Mouse (Mus musculus) MEL (cell line): Measurements from ENCODE around the gene Igsf9b. TPM values are rescaled to one million over a fixed set of nuclear protein-coding genes. Genes with fewer than 3 reads are reported as not detected.

Source experiments
- DNase-seq: peaks from one replicate; pipeline ENCODE4 v3.0.0; 2011; ENCODE audit warnings: low read depth, low spot score
- H3K27ac ChIP-seq: 2 replicates; pipeline ENCODE4 v1.5.1; 2012; ENCODE audit warnings: low read depth, mild to moderate bottlenecking, control low read depth, low read length, moderate library complexity; ENCODE audit not compliant: control insufficient read depth
- H3K27me3 ChIP-seq, 2 experiments: fragments of 150-350 bp in 1 of 2; sonication (generic) in 1 of 2; 2 replicates each; pipeline ENCODE4 v1.6.1; 2012; ENCODE audit warnings: low read length in 2 of 2, mild to moderate bottlenecking in 2 of 2, improper control_type of control experiment in 1 of 2, moderate library complexity in 1 of 2; ENCODE audit not compliant: insufficient read depth in 2 of 2, control insufficient read depth in 1 of 2
- H3K36me3 ChIP-seq, 2 experiments: 2 replicates each; pipeline ENCODE4 v1.6.1; 2012 to 2014; ENCODE audit warnings: low read length in 2 of 2, improper control_type of control experiment in 1 of 2, inconsistent platforms in 1 of 2, mild to moderate bottlenecking in 1 of 2; ENCODE audit not compliant: insufficient read depth in 2 of 2, control insufficient read depth in 1 of 2
- H3K4me1 ChIP-seq, 2 experiments: fragments of 150-350 bp in 1 of 2; sonication (generic) in 1 of 2; 2 replicates each; pipeline ENCODE4 v1.6.1; 2012; ENCODE audit warnings: low read length in 2 of 2, improper control_type of control experiment in 1 of 2, mild to moderate bottlenecking in 1 of 2; ENCODE audit not compliant: insufficient read depth in 2 of 2, control insufficient read depth in 1 of 2
- H3K4me3 ChIP-seq, 2 experiments: fragments of 150-350 bp in 1 of 2; sonication (generic) in 1 of 2; 2 replicates each; pipeline ENCODE4 v1.5.1; 2012; ENCODE audit warnings: low read depth in 2 of 2, low read length in 2 of 2, mild to moderate bottlenecking in 2 of 2, moderate library complexity in 2 of 2, control low read depth in 1 of 2, improper control_type of control experiment in 1 of 2; ENCODE audit not compliant: control insufficient read depth in 1 of 2, insufficient read depth in 1 of 2
- H3K79me2 ChIP-seq: 2 replicates; pipeline ENCODE4 v1.6.1; 2012; ENCODE audit warnings: mild to moderate bottlenecking, low read length, moderate library complexity; ENCODE audit not compliant: control insufficient read depth, poor library complexity, insufficient read depth
- H3K9ac ChIP-seq: 2 replicates; pipeline ENCODE4 v1.6.1; 2012; ENCODE audit warnings: low read depth, mild to moderate bottlenecking, control low read depth, low read length, moderate library complexity; ENCODE audit not compliant: control insufficient read depth, poor library complexity, severe bottlenecking
- H3K9me3 ChIP-seq: fragments of 150-350 bp; sonication (generic); replicated peaks from 2 replicates; pipeline ENCODE4 v1.6.1; 2012; ENCODE audit warnings: mild to moderate bottlenecking, low read length, improper control_type of control experiment, moderate library complexity; ENCODE audit not compliant: insufficient read depth
- BHLHE40 ChIP-seq: IDR thresholded peaks from 2 replicates; pipeline ENCODE4 v1.6.1; 2012; ENCODE audit warnings: low read depth, mild to moderate bottlenecking, inconsistent platforms, low read length, improper control_type of control experiment, borderline replicate concordance
- CHD1 ChIP-seq: IDR thresholded peaks from 2 replicates; pipeline ENCODE4 v1.6.1; 2012; ENCODE audit warnings: low read depth, mild to moderate bottlenecking, inconsistent platforms, low read length, improper control_type of control experiment
- CHD2 ChIP-seq: IDR thresholded peaks from 2 replicates; pipeline ENCODE4 v1.6.1; 2011; ENCODE audit warnings: low read length, improper control_type of control experiment
- CTCF ChIP-seq, 3 experiments: IDR thresholded peaks in 2 of 3; conservative IDR thresholded peaks in 1 of 3; 2 replicates each; pipeline ENCODE4 v1.5.1; 2011 to 2012; ENCODE audit warnings: low read length in 3 of 3, low read depth in 2 of 3, mild to moderate bottlenecking in 2 of 3, improper control_type of control experiment in 1 of 3, inconsistent platforms in 1 of 3, mixed read lengths in 1 of 3, moderate library complexity in 1 of 3; ENCODE audit not compliant: control insufficient read depth in 1 of 3, insufficient read depth in 1 of 3, poor library complexity in 1 of 3, severe bottlenecking in 1 of 3
- E2F4 ChIP-seq: IDR thresholded peaks from 2 replicates; pipeline ENCODE4 v1.6.1; 2011; ENCODE audit warnings: low read depth, low read length, improper control_type of control experiment, borderline replicate concordance
- ELF1 ChIP-seq: IDR thresholded peaks from 2 replicates; pipeline ENCODE4 v1.6.1; 2014; ENCODE audit warnings: low read depth, mild to moderate bottlenecking, inconsistent platforms, low read length, improper control_type of control experiment, moderate library complexity
- ETS1 ChIP-seq: IDR thresholded peaks from 2 replicates; pipeline ENCODE4 v1.6.1; 2012; ENCODE audit warnings: low read depth, mild to moderate bottlenecking, inconsistent platforms, low read length, improper control_type of control experiment, moderate library complexity
- HCFC1 ChIP-seq: IDR thresholded peaks from 2 replicates; pipeline ENCODE4 v1.6.1; 2012; ENCODE audit warnings: low read depth, mild to moderate bottlenecking, inconsistent platforms, low read length, improper control_type of control experiment, moderate library complexity
- JUND ChIP-seq: IDR thresholded peaks from 2 replicates; pipeline ENCODE4 v1.6.1; 2011; ENCODE audit warnings: low read depth, mild to moderate bottlenecking, improper control_type of control experiment, low read length
- MAFK ChIP-seq: IDR thresholded peaks from 2 replicates; pipeline ENCODE4 v1.6.1; 2011; ENCODE audit warnings: low read depth, mild to moderate bottlenecking, low read length, improper control_type of control experiment, borderline replicate concordance
- MAZ ChIP-seq: IDR thresholded peaks from 2 replicates; pipeline ENCODE4 v1.6.1; 2012; ENCODE audit warnings: low read depth, mild to moderate bottlenecking, inconsistent platforms, low read length, improper control_type of control experiment
- MXI1 ChIP-seq: IDR thresholded peaks from 2 replicates; pipeline ENCODE4 v1.6.1; 2011; ENCODE audit warnings: mild to moderate bottlenecking, low read depth, low read length, improper control_type of control experiment
- MYB ChIP-seq: IDR thresholded peaks from 2 replicates; pipeline ENCODE4 v1.6.1; 2011; ENCODE audit warnings: mild to moderate bottlenecking, low read depth, low read length, improper control_type of control experiment
- MYC ChIP-seq: IDR thresholded peaks from 2 replicates; pipeline ENCODE4 v1.6.1; 2011; ENCODE audit warnings: low read depth, mild to moderate bottlenecking, low read length, improper control_type of control experiment, moderate library complexity
- POLR2A ChIP-seq, 2 experiments: IDR thresholded peaks; 2 replicates each; pipeline ENCODE4 v1.6.1; 2011 to 2012; ENCODE audit warnings: low read length in 2 of 2, mild to moderate bottlenecking in 2 of 2, control low read depth in 1 of 2, improper control_type of control experiment in 1 of 2, low read depth in 1 of 2, moderate library complexity in 1 of 2; ENCODE audit not compliant: control insufficient read depth in 1 of 2, insufficient read depth in 1 of 2, poor library complexity in 1 of 2
- POLR2AphosphoS5 ChIP-seq: IDR thresholded peaks from 2 replicates; pipeline ENCODE4 v1.6.1; 2012; ENCODE audit warnings: low read depth, borderline replicate concordance, mild to moderate bottlenecking, inconsistent platforms, low read length, moderate library complexity, mixed read lengths
- RAD21 ChIP-seq: IDR thresholded peaks from 2 replicates; pipeline ENCODE4 v1.6.1; 2011; ENCODE audit warnings: mild to moderate bottlenecking, low read depth, low read length, improper control_type of control experiment
- SIN3A ChIP-seq: IDR thresholded peaks from 2 replicates; pipeline ENCODE4 v1.6.1; 2012; ENCODE audit warnings: low read length, improper control_type of control experiment, inconsistent platforms
- TAL1 ChIP-seq: IDR thresholded peaks from 2 replicates; pipeline ENCODE4 v1.6.1; 2012; ENCODE audit warnings: mild to moderate bottlenecking, inconsistent platforms, low read length, moderate library complexity, mixed read lengths
- USF1 ChIP-seq: IDR thresholded peaks from 2 replicates; pipeline ENCODE4 v1.6.1; 2014; ENCODE audit warnings: low read depth, mild to moderate bottlenecking, inconsistent platforms, low read length, improper control_type of control experiment, moderate library complexity
- USF2 ChIP-seq, 2 experiments: IDR thresholded peaks; 2 replicates each; pipeline ENCODE4 v1.6.1; 2011 to 2012; ENCODE audit warnings: improper control_type of control experiment in 2 of 2, low read length in 2 of 2, borderline replicate concordance in 1 of 2, inconsistent platforms in 1 of 2, low read depth in 1 of 2, mild to moderate bottlenecking in 1 of 2; ENCODE audit not compliant: insufficient read depth in 1 of 2
- ZMIZ1 ChIP-seq: IDR thresholded peaks from 2 replicates; pipeline ENCODE4 v1.6.1; 2012; ENCODE audit warnings: low read depth, mild to moderate bottlenecking, inconsistent platforms, low read length, improper control_type of control experiment, moderate library complexity
- polyA plus RNA-seq, 2 experiments: library from polyadenylated mRNA; stranded (reverse) in 1 of 2; unstranded in 1 of 2; fragments of >175 nt in 1 of 2; fragments of >200 nt in 1 of 2; gene quantifications; 2 replicates each; pipeline versions ENCODE4 v1.2.1 to v1.2.4; 2012; ENCODE audit warnings: low replicate concordance in 2 of 2, low read depth in 1 of 2; ENCODE audit not compliant: insufficient read length in 2 of 2, insufficient read depth in 1 of 2, missing spikeins in 1 of 2
- total RNA-seq: library from RNA; depleted of rRNA; stranded (reverse); fragments of 300-350 nt; gene quantifications from 2 replicates; pipeline ENCODE4 v1.2.3, GENCODE M21; 2012

Igsf9b gene
- total and polyA plus RNA-seq, 3 experiments: not detected

GRCm38 (mm10) chr9:27310005-27310404, 11.0 kb downstream of the Igsf9b start:
- TF ChIP-seq MXI1: no peak
- no peak for TF ChIP-seq MAFK
- TF ChIP-seq MAZ: no peak
- TF ChIP-seq USF2 (IDR thresholded peaks at IDR 0.05; ENCODE audit: borderline replicate concordance in 1 of 2, insufficient read depth in 1 of 2, low read depth in 1 of 2, low read length in 2 of 2): no peak
- TF ChIP-seq USF1: no peak
- TF ChIP-seq, all 39 proteins: peak for 0
- Histone ChIP-seq H3K9ac (no peak overlapping the region), H3K27ac (no peak overlapping the region)

GRCm38 (mm10) chr9:27313427-27313826, 14.4 kb downstream of the Igsf9b start:
- H3K27ac ChIP-seq: no peak overlapping the region

More at GRCm38 (mm10) chr9:27310005-27310404, 11.0 kb downstream of the Igsf9b start:
- H3K9me3 ChIP-seq: no peaks in the 10 kb centered on the region
- H3K27me3 ChIP-seq: no peaks in the 10 kb centered on the region
- no peak overlapping the region for H3K4me3 ChIP-seq
- no peaks in the 10 kb centered on the region for H3K79me2 ChIP-seq
- no peaks in the 10 kb centered on the region for H3K4me1 ChIP-seq
- H3K36me3 ChIP-seq: no peaks in the 10 kb centered on the region
- no peak for DNase-seq

GRCm38 (mm10) chr9:27321267-27321666, 22.3 kb downstream of the Igsf9b start:
- DNase-seq: no peak
- no peaks in the 10 kb centered on the region for H3K9me3 ChIP-seq
- no peaks in the 10 kb centered on the region for H3K4me1 ChIP-seq
- H3K27me3 ChIP-seq: no peaks in the 10 kb centered on the region
- H3K36me3 ChIP-seq: no peaks in the 10 kb centered on the region
- H3K4me3 ChIP-seq: no peak overlapping the region
- no peak overlapping the region for H3K27ac ChIP-seq
- H3K9ac ChIP-seq: no peak overlapping the region
- H3K79me2 ChIP-seq: no peaks in the 10 kb centered on the region
- no peak for TF ChIP-seq TAL1
- TF ChIP-seq E2F4: no peak
- no peak for TF ChIP-seq MAFK
- no peak for TF ChIP-seq RAD21
- TF ChIP-seq HCFC1: no peak
- TF ChIP-seq POLR2A (IDR thresholded peaks at IDR 0.05; ENCODE audit: control insufficient read depth in 1 of 2, insufficient read depth in 1 of 2, low read depth in 1 of 2, low read length in 2 of 2, poor library complexity in 1 of 2): no peak
- no peak for TF ChIP-seq SIN3A
- no peak for TF ChIP-seq BHLHE40
- TF ChIP-seq JUND: no peak
- TF ChIP-seq MYC: no peak
- no peak for TF ChIP-seq USF2 (IDR thresholded peaks at IDR 0.05; ENCODE audit: borderline replicate concordance in 1 of 2, insufficient read depth in 1 of 2, low read depth in 1 of 2, low read length in 2 of 2)
- no peak for TF ChIP-seq ZMIZ1
- no peak for TF ChIP-seq ETS1
- no peak for TF ChIP-seq CTCF (IDR thresholded peaks at IDR 0.05 in 2 of 3, conservative IDR thresholded peaks at IDR 0.05 in 1 of 3; ENCODE audit: control insufficient read depth in 1 of 3, insufficient read depth in 1 of 3, low read depth in 2 of 3, low read length in 3 of 3, poor library complexity in 1 of 3, severe bottlenecking in 1 of 3)
- no peak for TF ChIP-seq MXI1

More at GRCm38 (mm10) chr9:27313427-27313826, 14.4 kb downstream of the Igsf9b start:
- TF ChIP-seq ELF1 (no peak), CHD2 (no peak), USF2 (IDR thresholded peaks at IDR 0.05; ENCODE audit: borderline replicate concordance in 1 of 2, insufficient read depth in 1 of 2, low read depth in 1 of 2, low read length in 2 of 2) (no peak), CHD1 (no peak), MXI1 (no peak), MYC (no peak), MYB (no peak), CTCF (IDR thresholded peaks at IDR 0.05 in 2 of 3, conservative IDR thresholded peaks at IDR 0.05 in 1 of 3; ENCODE audit: control insufficient read depth in 1 of 3, insufficient read depth in 1 of 3, low read depth in 2 of 3, low read length in 3 of 3, poor library complexity in 1 of 3, severe bottlenecking in 1 of 3) (no peak), TAL1 (no peak), POLR2AphosphoS5 (no peak)
- H3K79me2 ChIP-seq: no peaks in the 10 kb centered on the region
- H3K4me3 ChIP-seq: no peak overlapping the region
- no peaks in the 10 kb centered on the region for H3K27me3 ChIP-seq
- no peaks in the 10 kb centered on the region for H3K9me3 ChIP-seq
- no peak for DNase-seq
- H3K9ac ChIP-seq: no peak overlapping the region
- no peaks in the 10 kb centered on the region for H3K4me1 ChIP-seq
- no peaks in the 10 kb centered on the region for H3K36me3 ChIP-seq
